Mouse (Mus musculus) ovary, postnatal 10 days (tissue): ENCODE results near the gene Ormdl3.

ENCODE experiments used
- DNase-seq: peaks from one replicate; pipeline ENCODE4 v3.0.0; 2022; ENCODE audit warnings: low spot score

Gene Ormdl3

DNA sequence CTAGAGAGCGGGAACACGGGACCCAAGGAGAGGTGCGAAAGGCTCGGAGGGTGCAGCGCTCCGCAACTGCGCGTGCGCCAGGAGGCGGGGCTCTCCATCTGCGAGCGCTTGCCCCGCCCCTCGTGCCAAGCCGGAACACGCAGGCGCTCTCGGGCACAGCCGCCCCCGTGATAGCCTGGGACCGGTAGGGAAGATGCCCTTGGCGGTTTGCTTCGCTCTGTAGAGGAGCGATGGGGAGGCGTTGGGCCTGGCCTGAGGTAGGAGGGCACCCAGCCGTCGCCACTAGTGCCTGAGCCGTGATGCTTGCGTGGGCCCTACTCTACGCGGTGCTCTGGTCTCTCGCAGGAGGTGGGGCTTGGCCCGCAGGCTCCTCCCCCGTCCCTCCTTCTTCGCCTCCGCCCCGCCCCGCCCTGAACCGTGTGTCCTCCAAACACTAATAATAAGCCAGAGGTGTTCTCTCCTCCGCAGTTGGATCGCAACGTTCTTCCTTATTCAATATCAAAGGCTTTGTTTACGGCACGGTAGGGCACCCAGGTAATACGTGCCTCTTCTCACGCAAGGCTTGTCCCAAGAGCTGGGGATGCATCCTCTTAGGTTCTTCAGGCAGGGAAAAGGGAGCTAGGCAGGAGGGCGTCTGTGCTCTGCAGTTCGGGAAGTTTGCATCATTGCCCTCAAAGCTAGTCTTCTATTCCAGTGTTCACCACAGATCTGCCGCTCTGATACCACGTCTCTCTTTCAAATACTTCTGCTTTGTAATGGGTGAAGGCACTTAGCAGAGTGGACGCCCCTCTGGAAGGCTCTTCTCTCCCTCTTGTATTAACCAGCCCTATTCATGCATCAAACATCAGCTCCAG lies 36.0 kb downstream of the Ormdl3 start, which contains the start of gene Zpbp2:
Gene Zpbp2 (plus strand): TSS at position 123 of the 854 bp plus-strand sequence.
- peak; percentile 78 for DNase-seq

DNA sequence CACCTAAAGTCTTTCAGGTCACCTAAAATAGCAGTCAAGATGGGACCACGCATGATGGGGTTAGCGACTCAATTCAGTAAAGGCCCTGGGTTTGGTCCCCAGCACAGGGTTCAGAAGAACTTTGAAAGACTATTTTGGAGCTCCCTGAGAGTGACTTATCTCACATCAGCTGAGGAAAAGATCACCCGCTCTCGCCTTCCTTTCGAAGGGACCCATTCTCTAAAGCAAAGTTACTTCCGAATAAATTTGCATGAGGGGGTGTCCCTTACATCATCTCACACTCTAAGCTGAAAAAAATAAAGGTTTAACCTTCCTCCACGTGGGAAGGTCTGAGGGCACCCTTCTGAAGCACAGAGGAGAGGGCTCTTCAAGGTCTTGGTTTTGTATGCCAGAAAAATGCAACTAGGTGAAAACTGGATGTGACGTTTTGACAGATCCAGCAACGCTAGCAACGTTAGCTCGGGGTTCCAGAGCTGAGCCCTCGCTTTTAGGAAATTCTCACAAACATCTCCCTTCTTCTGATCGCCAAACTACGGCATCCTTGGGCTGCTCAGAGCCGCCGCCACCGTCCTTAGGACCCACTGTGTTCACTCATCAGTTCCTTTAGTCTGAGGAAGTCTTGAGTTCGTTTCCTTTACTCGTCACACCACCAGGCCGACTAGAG lies 36.7 kb downstream of the Ormdl3 start:
- no peak for DNase-seq

DNA sequence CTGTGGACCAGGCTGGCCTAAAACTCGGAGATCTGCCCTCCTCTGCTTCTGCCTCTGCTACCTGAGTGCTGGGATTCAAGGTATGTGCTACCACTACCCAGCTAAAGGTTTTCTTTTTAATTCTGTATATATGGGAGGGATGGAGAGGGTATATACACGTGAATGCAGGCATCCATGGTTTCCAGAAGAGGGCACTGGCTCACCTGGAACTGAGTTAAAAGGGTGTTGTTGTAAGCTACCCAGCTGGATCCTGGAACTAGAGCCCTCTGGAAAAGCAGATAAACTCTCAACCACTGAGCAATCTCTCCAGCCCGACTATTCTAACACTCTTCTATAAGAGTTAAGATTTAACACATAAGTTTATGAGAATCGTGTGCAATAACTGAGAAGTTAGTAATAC lies 37.8 kb downstream of the Ormdl3 start:
- no peak for DNase-seq

DNA sequence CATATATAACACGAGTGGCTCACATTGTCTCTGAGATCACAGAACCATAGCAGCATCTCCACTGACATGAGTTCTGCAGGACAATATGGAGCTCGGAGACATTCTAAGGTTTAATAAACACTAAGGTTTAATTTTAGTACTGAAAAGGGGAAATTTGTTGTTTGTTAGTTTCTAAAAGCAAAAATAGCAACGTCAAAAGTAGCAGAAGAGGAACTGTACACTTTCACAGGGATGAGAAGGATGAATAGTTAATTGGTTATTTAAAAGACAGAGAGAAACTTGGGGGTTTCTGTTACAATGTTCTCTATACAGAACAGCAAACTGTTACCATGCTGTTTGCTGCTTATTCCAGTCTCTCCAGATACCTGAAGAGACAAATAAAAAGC lies 39.9 kb downstream of the Ormdl3 start:
- no peak for DNase-seq

DNA sequence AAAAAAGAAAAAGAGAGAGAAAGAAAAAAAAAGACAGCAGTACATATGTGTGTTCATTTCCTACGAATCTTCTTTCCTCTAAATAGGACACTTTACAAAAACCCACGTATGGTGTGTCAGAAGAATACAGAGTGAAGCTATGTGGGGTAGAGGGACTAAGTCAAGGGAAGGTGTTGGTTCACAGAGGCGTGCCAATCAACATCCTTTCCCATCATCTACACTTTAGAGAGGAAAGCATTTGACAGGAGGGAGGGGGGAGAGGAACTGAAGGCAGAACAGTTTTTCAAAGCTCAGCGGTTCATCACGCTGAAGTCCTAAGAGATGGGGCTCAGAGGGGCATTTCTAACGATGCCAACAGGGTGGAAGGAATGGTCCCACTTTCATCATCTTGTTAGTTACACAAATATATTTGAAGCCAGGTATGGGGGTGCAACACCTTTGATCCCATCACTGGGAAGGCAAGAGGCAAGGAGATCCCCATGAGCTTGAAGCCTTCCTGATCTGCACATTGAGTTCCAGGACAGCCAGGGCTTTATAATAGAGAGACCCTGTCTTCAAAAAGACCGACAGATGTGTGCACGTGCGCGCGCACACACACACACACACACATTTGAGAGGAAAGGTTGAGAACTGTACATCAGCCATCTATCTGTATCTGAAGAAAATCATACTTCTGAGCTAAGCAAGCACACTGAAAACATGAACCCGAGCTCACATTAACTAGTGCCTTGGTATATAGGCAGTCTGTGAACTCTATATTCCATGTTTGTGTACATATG lies 40.5 kb downstream of the Ormdl3 start:
- DNase-seq = no peak

DNA sequence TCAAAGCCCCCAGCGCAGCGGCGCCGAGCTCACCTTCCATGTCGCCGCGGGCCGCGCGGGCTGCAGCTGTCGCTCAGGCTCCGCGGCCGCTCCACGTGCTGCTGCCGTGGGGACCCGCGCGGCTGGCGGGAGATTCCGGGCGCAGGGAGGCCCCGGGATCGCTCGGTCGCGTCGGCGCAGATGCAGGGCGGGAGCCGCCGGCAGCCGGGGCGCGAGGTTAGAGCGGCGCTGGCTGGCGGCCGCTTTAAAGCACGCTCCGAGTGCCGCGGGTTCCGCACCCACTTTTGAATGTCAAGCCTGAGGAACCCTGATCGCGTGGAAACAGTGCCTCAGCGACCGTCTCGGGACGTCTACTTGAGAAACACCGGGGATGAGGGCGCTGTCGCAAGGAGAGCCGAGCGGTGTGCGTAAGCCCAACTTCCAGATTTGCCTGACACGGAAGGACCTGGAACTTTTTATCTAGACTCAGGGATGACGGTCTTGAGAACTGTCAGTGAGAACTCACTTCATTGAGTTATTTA lies 41.4 kb downstream of the Ormdl3 start, which contains the start of gene Ikzf3:
Gene Ikzf3 (minus strand): TSS at position 321 of the 521 bp plus-strand sequence.
- peak; percentile 26 for DNase-seq

DNA sequence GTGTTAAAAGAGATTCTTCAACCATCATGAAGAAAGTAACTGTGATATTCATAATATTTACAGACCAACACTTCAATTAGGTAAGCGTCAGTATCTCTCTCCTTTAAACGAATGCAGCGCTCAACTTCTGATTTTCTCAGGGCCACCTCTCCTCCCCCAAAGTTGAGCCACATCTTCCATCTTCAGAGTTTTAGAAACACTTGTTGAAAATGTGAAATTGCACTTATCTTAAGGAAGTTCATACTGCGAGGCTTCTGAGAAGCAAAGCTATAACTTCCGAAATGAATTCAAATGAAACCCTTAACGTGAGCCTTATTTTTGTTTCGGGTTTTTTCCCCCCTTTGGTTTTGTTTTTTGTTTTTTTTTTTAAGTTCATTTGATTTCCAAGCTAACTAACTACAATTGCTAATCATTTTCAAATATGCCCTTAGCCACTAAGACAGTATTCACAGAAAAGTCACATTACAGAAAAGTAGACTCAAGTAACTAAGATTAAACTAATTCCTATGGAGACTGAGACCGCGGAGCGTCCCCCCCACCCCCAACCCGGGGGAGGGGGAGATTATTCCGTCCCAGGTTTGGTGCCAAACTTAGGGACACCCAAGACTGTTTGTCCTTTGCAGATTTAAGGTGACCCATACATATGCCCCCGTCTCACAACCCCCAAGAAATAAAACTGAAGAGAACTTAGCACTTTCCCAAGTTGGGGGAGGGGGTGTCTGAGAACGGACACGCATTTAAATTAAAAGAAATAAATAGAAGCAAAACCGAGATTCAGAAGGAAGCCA lies 42.1 kb downstream of the Ormdl3 start:
- DNase-seq = no peak

DNA sequence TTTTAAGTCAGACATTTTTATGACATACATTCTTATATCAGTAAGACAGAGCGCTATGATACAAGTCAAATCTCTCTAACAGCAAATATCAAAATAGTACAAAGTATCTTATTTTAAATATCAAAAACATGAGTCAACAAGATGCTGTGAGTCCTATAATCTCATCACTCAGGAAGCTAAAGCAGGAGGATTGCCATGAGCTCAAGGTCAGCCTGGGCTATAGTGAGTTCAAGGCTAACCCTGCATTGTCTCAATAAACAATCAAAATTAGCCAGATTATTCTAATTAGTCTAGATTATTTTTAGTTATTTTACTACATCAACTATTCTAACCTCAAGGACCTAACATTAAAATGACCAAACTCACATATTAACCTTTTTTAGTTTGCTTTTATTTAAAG lies 43.8 kb downstream of the Ormdl3 start:
- no peak for DNase-seq

DNA sequence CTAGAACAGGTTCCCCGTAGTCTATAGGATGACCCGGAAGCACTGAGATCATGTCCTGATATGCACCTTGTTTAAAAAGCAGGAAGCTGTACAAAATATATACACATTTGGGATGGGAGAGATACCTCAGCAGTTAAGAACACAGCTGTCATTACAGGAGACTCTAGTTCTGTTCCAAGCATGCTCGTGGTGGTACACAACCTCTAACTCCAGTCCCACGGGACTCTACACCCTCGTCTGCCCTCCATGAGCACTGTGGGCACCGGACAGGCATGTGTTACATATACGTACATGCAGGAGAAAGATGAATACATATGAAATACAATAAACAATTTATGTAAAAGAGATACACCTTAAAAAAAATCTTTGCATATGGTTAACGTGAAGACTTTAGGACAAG lies 44.6 kb downstream of the Ormdl3 start:
- DNase-seq = no peak

DNA sequence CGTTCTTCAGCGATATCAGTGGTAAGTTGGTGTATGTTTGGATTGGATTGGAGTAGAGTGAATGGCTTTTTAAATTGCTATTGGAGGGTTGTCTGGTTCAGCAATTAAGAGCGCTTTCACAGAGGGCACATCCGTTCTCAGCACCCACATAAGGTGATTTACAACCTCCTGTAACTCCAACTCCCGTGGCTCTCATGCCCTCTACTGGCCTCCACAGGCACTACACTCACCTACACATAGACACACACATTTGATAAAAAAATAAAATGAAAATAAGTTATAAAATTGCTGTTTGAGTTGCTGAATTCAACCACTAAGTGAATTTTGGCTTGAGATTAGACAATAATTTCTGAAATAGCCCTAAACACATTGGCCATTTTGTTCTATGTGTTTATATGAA lies 46.8 kb downstream of the Ormdl3 start:
- DNase-seq = no peak

DNA sequence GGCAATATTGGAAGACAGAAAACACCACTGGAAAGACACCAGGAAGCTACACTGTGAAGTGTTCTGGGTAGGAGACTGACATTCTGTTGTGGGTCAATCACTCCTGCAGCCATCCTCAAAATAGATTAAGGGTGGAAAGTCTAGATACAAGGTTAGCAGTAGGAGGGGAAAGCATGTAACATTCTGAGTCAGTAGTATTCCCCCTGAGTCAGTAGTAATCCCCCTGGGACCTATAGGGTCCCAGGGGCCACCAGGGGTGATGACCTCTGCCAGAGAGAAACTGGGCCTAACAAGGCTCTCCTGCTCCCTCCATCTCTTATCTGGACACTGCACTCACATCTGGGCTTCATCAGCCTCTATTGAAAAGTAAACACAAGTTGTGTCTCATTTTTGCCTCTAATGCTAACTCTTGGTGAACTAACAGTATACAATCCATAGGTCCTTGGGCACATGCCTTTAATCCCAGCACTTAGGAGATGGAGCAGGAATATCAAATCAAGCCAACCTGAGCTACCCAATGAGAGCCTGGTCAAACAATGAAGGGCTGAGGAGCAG lies 49.6 kb downstream of the Ormdl3 start:
- no peak for DNase-seq
